Mouse (Mus musculus) heart, postnatal 0 days (tissue): ENCODE measurements around the gene Slc39a7. TPM values are rescaled to one million over a fixed set of nuclear protein-coding genes. Genes with fewer than 3 reads are reported as not detected.

Experiments
- ATAC-seq: fragments of 200-750 bp; cut with Nextera tagmentation; 2 replicates; pipeline ENCODE4 v1.8.0; 2017; ENCODE audit warnings: low read depth, moderate number of reproducible peaks, moderate library complexity; ENCODE audit not compliant: insufficient read depth
- DNase-seq: peaks from one replicate; pipeline ENCODE4 v3.0.0-alpha.2; 2016; ENCODE audit warnings: low spot score
- H3K27ac ChIP-seq: fragments of 300-500 bp; sonication (generic); 2 replicates; pipeline ENCODE4 v1.5.1; 2014; ENCODE audit warnings: low read depth, mild to moderate bottlenecking
- H3K27me3 ChIP-seq: fragments of 300-500 bp; sonication (generic); 2 replicates; pipeline ENCODE4 v1.6.1; 2014; ENCODE audit warnings: low read length, mixed read lengths; ENCODE audit not compliant: control insufficient read depth, insufficient read depth
- H3K36me3 ChIP-seq: fragments of 300-500 bp; sonication (generic); replicated peaks from 2 replicates; pipeline ENCODE4 v1.6.1; 2014; ENCODE audit warnings: low read length, mixed read lengths; ENCODE audit not compliant: control insufficient read depth, insufficient read depth
- H3K4me1 ChIP-seq: fragments of 300-500 bp; sonication (generic); 2 replicates; pipeline ENCODE4 v1.6.1; 2014; ENCODE audit warnings: antibody characterized with exemption; ENCODE audit not compliant: control insufficient read depth, insufficient read depth
- H3K4me2 ChIP-seq: fragments of 300-500 bp; sonication (generic); 2 replicates; pipeline ENCODE4 v1.6.1; 2014; ENCODE audit warnings: low read depth, mild to moderate bottlenecking, low read length, moderate library complexity
- H3K4me3 ChIP-seq: fragments of 300-500 bp; sonication (generic); 2 replicates; pipeline ENCODE4 v1.5.1; 2014; ENCODE audit warnings: low read depth, low read length
- H3K9ac ChIP-seq: fragments of 300-500 bp; sonication (generic); replicated peaks from 2 replicates; pipeline ENCODE4 v1.6.1; 2014; ENCODE audit warnings: low read depth, low read length, mixed read lengths
- H3K9me3 ChIP-seq: fragments of 300-500 bp; sonication (generic); replicated peaks from 2 replicates; pipeline ENCODE4 v1.6.1; 2016; ENCODE audit warnings: low read length; ENCODE audit not compliant: control insufficient read depth
- CTCF ChIP-seq: IDR thresholded peaks from 2 replicates; pipeline ENCODE4 v1.5.1; 2016; ENCODE audit warnings: antibody characterized with exemption, control low read depth, low read depth
- EP300 ChIP-seq: IDR thresholded peaks from 2 replicates; pipeline ENCODE4 v1.6.1; 2016; ENCODE audit warnings: antibody characterized with exemption, low read depth
- WGBS: fragments of 180-500 bp; shearing (Covaris S2); extraction: QIAGEN DNeasy Blood & Tissue Kit; methylation state at CpG from one replicate; pipeline ENCODE4 v1.1.7; 2014; 5-methylcytosine and 5-hydroxymethylcytosine counted together
- polyA plus RNA-seq: library from polyadenylated mRNA; unstranded; fragments of >200 nt; fragmentation: Nextera tagmentation; extraction: Ambion mirVana; gene quantifications from 2 replicates; pipeline ENCODE4 v1.2.1, GENCODE M21; 2015
- total RNA-seq: library from RNA; depleted of rRNA; stranded (reverse); fragments of >200 nt; gene quantifications from 2 replicates; pipeline ENCODE4 v1.2.3, GENCODE M21; 2014; ENCODE audit warnings: low replicate concordance

Gene Slc39a7
- total and polyA plus RNA-seq, 2 experiments from 2014 or later: 85.4 to 97.2 TPM

DNA sequence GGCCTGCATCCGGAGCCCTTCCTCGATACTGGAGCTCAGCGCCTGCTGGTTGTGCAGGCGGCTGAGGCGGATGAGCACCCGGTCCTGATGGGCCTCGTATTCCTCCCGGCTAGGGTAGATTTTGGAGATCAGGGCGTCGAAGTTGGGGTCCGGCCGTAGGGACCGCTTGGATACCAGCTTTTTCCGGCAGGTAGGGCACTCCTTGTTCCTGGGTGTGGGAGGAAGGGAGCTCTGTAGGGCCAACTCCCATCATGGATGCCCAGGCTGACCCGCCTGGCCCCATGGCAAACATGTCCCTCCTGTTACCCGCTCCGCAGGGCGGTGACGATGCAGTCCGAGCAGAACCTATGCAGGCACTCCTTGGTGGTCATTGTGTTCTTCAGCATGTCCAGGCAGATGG, 8.5 kb downstream of the Slc39a7 start:
- TF ChIP-seq CTCF (no peak), EP300 (no peak)
- peaks cover 22% of the 10 kb centered on the region for H3K4me1 ChIP-seq
- ATAC-seq: no peak
- DNase-seq: no peak
- no peak overlapping the region for H3K9ac ChIP-seq
- H3K27ac ChIP-seq: no peak overlapping the region
- 96% methylated on average over 20 of the region's 20 CpGs for WGBS
- H3K4me2 ChIP-seq: no peak overlapping the region
- no peak overlapping the region for H3K4me3 ChIP-seq
- H3K36me3 ChIP-seq: 0 out of 2 replicates have a peak, but pooled peaks cover 11% of the 10 kb centered on the region
- H3K9me3 ChIP-seq: 0 out of 2 replicates have a peak, but pooled peaks cover 4% of the 10 kb centered on the region
- H3K27me3 ChIP-seq: no peaks in the 10 kb centered on the region

DNA sequence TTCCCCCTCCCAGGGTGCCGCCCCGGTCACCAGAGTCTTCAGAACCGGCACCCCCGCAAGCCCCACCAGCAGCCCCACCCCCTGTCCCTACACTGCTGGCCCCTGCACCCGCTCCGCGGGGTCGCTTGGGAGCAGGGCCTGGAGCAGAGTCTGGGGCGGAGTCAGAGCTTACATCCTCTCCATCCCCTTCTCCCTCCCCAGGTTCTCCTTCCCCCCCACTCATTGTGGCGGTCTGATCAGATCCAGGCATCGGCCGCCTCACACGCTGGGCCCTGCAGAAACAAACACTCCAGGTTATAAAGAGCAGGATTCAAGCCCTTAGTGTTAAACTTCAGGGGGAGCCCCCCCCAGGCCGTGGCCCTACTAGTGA, 9.1 kb downstream of the Slc39a7 start:
- ATAC-seq: no peak

DNA sequence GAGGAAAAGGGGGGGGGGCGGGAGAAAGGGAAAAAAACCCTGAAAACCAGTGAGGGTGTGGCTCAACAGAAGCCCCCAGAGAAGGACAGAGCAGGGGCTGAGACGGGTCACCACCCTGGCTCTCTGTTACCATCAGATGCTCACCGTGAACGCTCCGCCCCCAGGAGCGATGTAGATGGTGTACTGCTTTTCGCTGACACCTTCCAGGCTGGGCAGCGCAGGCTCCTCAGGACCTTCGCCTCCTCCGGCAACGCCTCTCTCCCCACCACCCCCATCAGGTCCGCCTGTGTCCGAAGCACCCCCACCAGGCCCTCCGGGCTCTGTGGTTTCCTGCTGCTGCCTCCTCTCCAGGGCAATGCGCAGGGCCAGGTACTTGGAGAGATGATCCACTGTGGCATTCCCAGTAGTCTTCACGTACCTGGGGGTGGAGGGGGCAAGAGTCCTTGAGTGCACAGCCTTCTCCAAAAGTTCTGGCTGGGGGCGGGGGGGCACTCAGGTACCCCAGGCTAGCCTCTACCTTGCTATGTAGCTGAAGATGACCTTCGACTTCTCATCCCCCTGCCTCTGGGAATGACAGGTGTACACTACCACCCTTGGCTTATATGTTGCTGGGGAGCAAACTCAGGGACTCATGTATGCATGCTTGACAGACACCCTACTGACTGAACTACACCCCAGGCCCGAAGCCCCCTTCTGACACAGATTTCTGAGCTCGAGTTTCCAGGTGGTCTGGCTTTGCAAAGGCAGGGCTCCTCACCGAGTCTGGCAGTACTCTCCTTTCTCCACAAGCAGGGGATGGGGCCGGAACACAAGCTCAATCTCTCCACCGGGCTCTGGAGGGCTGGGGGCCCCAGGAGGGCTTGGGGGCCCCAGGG, 9.7 kb downstream of the Slc39a7 start:
- Histone ChIP-seq H3K4me1 (peaks cover 15% of the 10 kb centered on the region), H3K4me2 (no peak overlapping the region), H3K27ac (no peak overlapping the region), H3K9me3 (0 out of 2 replicates have a peak, but pooled peaks cover 4% of the 10 kb centered on the region), H3K4me3 (no peak overlapping the region), H3K9ac (no peak overlapping the region), H3K36me3 (0 out of 2 replicates have a peak, but pooled peaks cover 11% of the 10 kb centered on the region), H3K27me3 (no peaks in the 10 kb centered on the region)
- WGBS: 93% methylated on average over 22 of the region's 23 CpGs
- TF ChIP-seq CTCF (no peak), EP300 (no peak)
- DNase-seq (no peak), ATAC-seq (no peak)

More for the DNA sequence above, 9.1 kb downstream of the Slc39a7 start:
- no peak overlapping the region for H3K27ac ChIP-seq
- H3K4me3 ChIP-seq: no peak overlapping the region
- H3K9ac ChIP-seq: no peak overlapping the region
- no peak for DNase-seq
- 0 out of 2 replicates have a peak, but pooled peaks cover 4% of the 10 kb centered on the region for H3K9me3 ChIP-seq
- H3K4me1 ChIP-seq: peaks cover 22% of the 10 kb centered on the region
- 0 out of 2 replicates have a peak, but pooled peaks cover 11% of the 10 kb centered on the region for H3K36me3 ChIP-seq
- H3K27me3 ChIP-seq: no peaks in the 10 kb centered on the region
- no peak overlapping the region for H3K4me2 ChIP-seq
- no peak for TF ChIP-seq CTCF
- TF ChIP-seq EP300: no peak
- WGBS: 90% methylated on average over 14 of the region's 14 CpGs

DNA sequence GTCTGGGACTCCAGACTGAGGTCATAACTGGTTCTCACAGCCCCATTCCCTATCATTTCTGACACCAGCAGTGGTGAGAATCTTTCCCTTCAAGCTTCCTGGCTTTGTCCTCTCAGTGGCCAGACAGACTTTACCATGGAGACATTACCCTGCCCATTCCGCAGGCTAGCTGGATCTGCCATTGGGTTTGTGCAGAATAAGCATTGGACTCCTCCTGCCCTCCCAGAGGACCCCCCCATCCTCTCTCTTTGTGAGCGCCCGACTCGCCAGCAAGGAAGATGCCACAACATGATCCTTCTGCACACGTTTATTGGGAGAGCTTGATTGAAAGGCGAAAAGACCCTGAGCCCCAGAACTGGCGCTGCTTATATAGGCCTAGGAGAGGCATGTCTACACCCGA, 18.0 kb downstream of the Slc39a7 start:
- Histone ChIP-seq H3K9me3 (no peaks in the 10 kb centered on the region), H3K4me3 (no peak overlapping the region), H3K4me2 (no peak overlapping the region), H3K36me3 (no peaks in the 10 kb centered on the region), H3K4me1 (no peaks in the 10 kb centered on the region), H3K27me3 (no peaks in the 10 kb centered on the region), H3K27ac (no peak overlapping the region), H3K9ac (no peak overlapping the region)
- WGBS: 93% methylated on average over 8 of the region's 8 CpGs
- TF ChIP-seq EP300: no peak
- no peak for TF ChIP-seq CTCF
- ATAC-seq (no peak), DNase-seq (no peak)

DNA sequence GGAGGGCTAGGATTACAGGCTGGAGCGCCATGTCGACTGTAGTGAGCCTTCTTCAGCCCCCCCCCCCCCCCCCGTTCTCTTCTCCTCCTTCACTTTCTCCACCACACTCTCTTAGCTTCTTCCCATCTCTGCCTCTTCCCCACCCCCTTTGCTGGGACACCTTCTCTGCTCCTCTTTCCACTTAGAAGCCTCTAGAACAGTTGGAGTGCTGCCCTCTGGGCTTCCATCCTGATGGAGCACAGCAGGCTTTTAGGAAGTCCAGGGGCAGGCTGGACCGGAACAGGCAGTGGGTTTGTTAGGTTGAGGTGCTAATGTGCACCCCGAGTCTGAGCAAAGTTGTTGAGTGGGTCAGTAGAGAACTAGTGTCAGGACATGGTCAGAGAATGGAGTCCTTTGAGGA, 21.3 kb downstream of the Slc39a7 start:
- no peak for TF ChIP-seq CTCF
- TF ChIP-seq EP300: no peak
- ATAC-seq (no peak), DNase-seq (no peak)
- no peak overlapping the region for H3K27ac ChIP-seq
- no peaks in the 10 kb centered on the region for H3K36me3 ChIP-seq
- WGBS: 53% methylated on average over 5 of the region's 5 CpGs
- no peak overlapping the region for H3K4me2 ChIP-seq
- H3K9ac ChIP-seq: no peak overlapping the region
- H3K9me3 ChIP-seq: 0 out of 2 replicates have a peak, but pooled peaks cover 4% of the 10 kb centered on the region
- H3K4me3 ChIP-seq: no peak overlapping the region
- no peaks in the 10 kb centered on the region for H3K27me3 ChIP-seq
- H3K4me1 ChIP-seq: no peaks in the 10 kb centered on the region
